Mouse (Mus musculus) liver, adult 2 months (tissue): ENCODE results near the gene Cntf.

ENCODE experiments used
- CTCF ChIP-seq: fragments of 200-500 bp; IDR thresholded peaks from 2 replicates; pipeline ENCODE4 v1.5.1; 2011; ENCODE audit warnings: low read depth, low read length, control low read depth
- POLR2A ChIP-seq: fragments of 200-500 bp; IDR thresholded peaks from 2 replicates; pipeline ENCODE4 v1.6.1; 2011; ENCODE audit warnings: low read length, control low read depth; ENCODE audit not compliant: insufficient read depth; ENCODE audit errors: extremely low read depth

DNA sequence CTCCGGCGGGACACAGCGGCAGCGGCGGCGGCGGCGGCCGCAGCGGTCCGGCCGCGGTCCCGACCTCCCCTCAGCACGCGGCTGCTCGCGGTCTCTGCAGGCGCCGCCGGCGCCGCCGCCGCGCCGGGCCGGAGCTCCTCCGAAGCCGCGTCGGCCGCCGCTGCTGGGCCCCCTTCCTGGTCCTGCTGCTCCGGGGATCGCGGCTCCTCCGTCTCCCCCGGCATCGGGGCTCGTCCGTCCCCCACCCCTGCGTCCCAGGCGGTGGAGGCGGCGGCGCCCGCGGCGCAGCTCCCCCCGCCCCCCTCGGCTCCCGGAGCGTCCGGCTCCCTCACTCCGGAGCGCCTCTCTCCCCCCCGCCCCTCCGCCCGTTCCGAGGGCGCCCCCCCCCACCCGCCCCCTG is 29.7 kb upstream of the Cntf start:
- TF ChIP-seq CTCF: no peak
- TF ChIP-seq POLR2A: no peak
